Mouse (Mus musculus) MEL (cell line): ENCODE data around the gene Olfr1416. TPM values are rescaled to one million over a fixed set of nuclear protein-coding genes. Genes with fewer than 3 reads are reported as not detected.

Source experiments
- DNase-seq: peaks from one replicate; pipeline ENCODE4 v3.0.0; 2011; ENCODE audit warnings: low read depth, low spot score
- H3K27ac ChIP-seq: 2 replicates; pipeline ENCODE4 v1.5.1; 2012; ENCODE audit warnings: low read depth, mild to moderate bottlenecking, control low read depth, low read length, moderate library complexity; ENCODE audit not compliant: control insufficient read depth
- H3K27me3 ChIP-seq, 2 experiments: fragments of 150-350 bp in 1 of 2; sonication (generic) in 1 of 2; 2 replicates each; pipeline ENCODE4 v1.6.1; 2012; ENCODE audit warnings: low read length in 2 of 2, mild to moderate bottlenecking in 2 of 2, improper control_type of control experiment in 1 of 2, moderate library complexity in 1 of 2; ENCODE audit not compliant: insufficient read depth in 2 of 2, control insufficient read depth in 1 of 2
- H3K36me3 ChIP-seq, 2 experiments: 2 replicates each; pipeline ENCODE4 v1.6.1; 2012 to 2014; ENCODE audit warnings: low read length in 2 of 2, improper control_type of control experiment in 1 of 2, inconsistent platforms in 1 of 2, mild to moderate bottlenecking in 1 of 2; ENCODE audit not compliant: insufficient read depth in 2 of 2, control insufficient read depth in 1 of 2
- H3K4me1 ChIP-seq, 2 experiments: fragments of 150-350 bp in 1 of 2; sonication (generic) in 1 of 2; 2 replicates each; pipeline ENCODE4 v1.6.1; 2012; ENCODE audit warnings: low read length in 2 of 2, improper control_type of control experiment in 1 of 2, mild to moderate bottlenecking in 1 of 2; ENCODE audit not compliant: insufficient read depth in 2 of 2, control insufficient read depth in 1 of 2
- H3K4me3 ChIP-seq, 2 experiments: fragments of 150-350 bp in 1 of 2; sonication (generic) in 1 of 2; 2 replicates each; pipeline ENCODE4 v1.5.1; 2012; ENCODE audit warnings: low read depth in 2 of 2, low read length in 2 of 2, mild to moderate bottlenecking in 2 of 2, moderate library complexity in 2 of 2, control low read depth in 1 of 2, improper control_type of control experiment in 1 of 2; ENCODE audit not compliant: control insufficient read depth in 1 of 2, insufficient read depth in 1 of 2
- H3K79me2 ChIP-seq: 2 replicates; pipeline ENCODE4 v1.6.1; 2012; ENCODE audit warnings: mild to moderate bottlenecking, low read length, moderate library complexity; ENCODE audit not compliant: control insufficient read depth, poor library complexity, insufficient read depth
- H3K9ac ChIP-seq: 2 replicates; pipeline ENCODE4 v1.6.1; 2012; ENCODE audit warnings: low read depth, mild to moderate bottlenecking, control low read depth, low read length, moderate library complexity; ENCODE audit not compliant: control insufficient read depth, poor library complexity, severe bottlenecking
- H3K9me3 ChIP-seq: fragments of 150-350 bp; sonication (generic); replicated peaks from 2 replicates; pipeline ENCODE4 v1.6.1; 2012; ENCODE audit warnings: mild to moderate bottlenecking, low read length, improper control_type of control experiment, moderate library complexity; ENCODE audit not compliant: insufficient read depth
- BHLHE40 ChIP-seq: IDR thresholded peaks from 2 replicates; pipeline ENCODE4 v1.6.1; 2012; ENCODE audit warnings: low read depth, mild to moderate bottlenecking, inconsistent platforms, low read length, improper control_type of control experiment, borderline replicate concordance
- GABPA ChIP-seq: IDR thresholded peaks from 2 replicates; pipeline ENCODE4 v1.6.1; 2012; ENCODE audit warnings: low read depth, mild to moderate bottlenecking, inconsistent platforms, low read length, improper control_type of control experiment, moderate library complexity
- GATA1 ChIP-seq: IDR thresholded peaks from 2 replicates; pipeline ENCODE4 v1.6.1; 2011; ENCODE audit warnings: low read depth, low read length, improper control_type of control experiment
- HCFC1 ChIP-seq: IDR thresholded peaks from 2 replicates; pipeline ENCODE4 v1.6.1; 2012; ENCODE audit warnings: low read depth, mild to moderate bottlenecking, inconsistent platforms, low read length, improper control_type of control experiment, moderate library complexity
- KAT2A ChIP-seq: conservative IDR thresholded peaks from 2 replicates; pipeline ENCODE4 v1.6.1; 2012; ENCODE audit warnings: low read depth, low read length, improper control_type of control experiment, inconsistent platforms
- MEF2A ChIP-seq: IDR thresholded peaks from 2 replicates; pipeline ENCODE4 v1.6.1; 2014; ENCODE audit warnings: low read depth, mild to moderate bottlenecking, inconsistent platforms, low read length, improper control_type of control experiment; ENCODE audit not compliant: poor library complexity, insufficient replicate concordance, severe bottlenecking; ENCODE audit errors: extremely low read depth
- MYC ChIP-seq: IDR thresholded peaks from 2 replicates; pipeline ENCODE4 v1.6.1; 2011; ENCODE audit warnings: low read depth, mild to moderate bottlenecking, low read length, improper control_type of control experiment, moderate library complexity
- NELFE ChIP-seq: IDR thresholded peaks from 2 replicates; pipeline ENCODE4 v1.6.1; 2011; ENCODE audit warnings: low read depth, low read length, improper control_type of control experiment
- SMC3 ChIP-seq: IDR thresholded peaks from 2 replicates; pipeline ENCODE4 v1.6.1; 2011; ENCODE audit warnings: low read depth, low read length, improper control_type of control experiment
- TAL1 ChIP-seq: IDR thresholded peaks from 2 replicates; pipeline ENCODE4 v1.6.1; 2012; ENCODE audit warnings: mild to moderate bottlenecking, inconsistent platforms, low read length, moderate library complexity, mixed read lengths
- TBP ChIP-seq: IDR thresholded peaks from 2 replicates; pipeline ENCODE4 v1.8.0; 2011; ENCODE audit warnings: low read depth, low read length, improper control_type of control experiment
- TCF12 ChIP-seq: IDR thresholded peaks from 2 replicates; pipeline ENCODE4 v1.6.1; 2014; ENCODE audit warnings: low read depth, mild to moderate bottlenecking, inconsistent platforms, low read length, improper control_type of control experiment, moderate library complexity
- USF1 ChIP-seq: IDR thresholded peaks from 2 replicates; pipeline ENCODE4 v1.6.1; 2014; ENCODE audit warnings: low read depth, mild to moderate bottlenecking, inconsistent platforms, low read length, improper control_type of control experiment, moderate library complexity
- polyA plus RNA-seq, 2 experiments: library from polyadenylated mRNA; stranded (reverse) in 1 of 2; unstranded in 1 of 2; fragments of >175 nt in 1 of 2; fragments of >200 nt in 1 of 2; gene quantifications; 2 replicates each; pipeline versions ENCODE4 v1.2.1 to v1.2.4; 2012; ENCODE audit warnings: low replicate concordance in 2 of 2, low read depth in 1 of 2; ENCODE audit not compliant: insufficient read length in 2 of 2, insufficient read depth in 1 of 2, missing spikeins in 1 of 2
- total RNA-seq: library from RNA; depleted of rRNA; stranded (reverse); fragments of 300-350 nt; gene quantifications from 2 replicates; pipeline ENCODE4 v1.2.3, GENCODE M21; 2012

Gene Olfr1416
- total and polyA plus RNA-seq, 3 experiments = not detected

DNA sequence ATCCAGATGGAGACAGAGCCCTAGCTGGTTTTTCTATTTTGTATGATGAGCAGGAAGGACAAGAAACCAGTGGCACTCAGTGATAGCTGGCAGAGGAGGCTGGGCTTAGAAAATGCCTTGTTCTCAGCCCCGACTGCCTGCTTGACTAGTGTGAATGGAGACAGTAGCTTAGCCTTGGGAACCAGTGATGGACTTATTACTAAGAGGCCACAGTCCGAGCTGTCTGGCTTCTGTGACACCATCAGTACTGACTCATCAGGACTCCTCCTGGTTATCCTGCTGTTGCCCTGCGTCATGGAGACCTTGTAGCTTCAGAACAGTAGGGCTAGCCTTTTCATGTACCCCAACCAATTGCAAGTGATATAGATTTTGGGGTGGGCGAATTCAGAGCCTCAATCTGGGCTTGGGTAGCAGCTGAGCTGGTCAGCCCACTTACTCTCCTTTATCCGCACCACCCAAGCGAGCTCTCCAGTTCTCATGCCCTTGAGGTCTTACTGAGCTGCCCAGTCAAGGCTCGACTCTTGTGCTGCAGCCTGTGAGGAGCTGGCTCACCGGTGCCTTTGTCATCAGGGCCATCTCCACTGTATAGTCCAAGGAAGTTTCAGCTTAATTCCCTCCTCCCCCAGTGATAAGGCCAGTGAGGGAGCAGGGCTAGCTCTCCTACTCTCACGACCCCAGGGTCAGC lies 44.7 kb downstream of the Olfr1416 start (continued):
- no peak for TF ChIP-seq USF1

- no peak overlapping the region for H3K27ac ChIP-seq
- no peaks in the 10 kb centered on the region for H3K9me3 ChIP-seq
- no peaks in the 10 kb centered on the region for H3K79me2 ChIP-seq
- peaks cover 2 to 13% of the 10 kb centered on the region in 2 experiments; a peak in 3 of 4 replicates for H3K36me3 ChIP-seq
- no peak overlapping the region for H3K4me3 ChIP-seq
- TF ChIP-seq MYC (no peak), KAT2A (no peak), GABPA (no peak), TCF12 (no peak), TBP (no peak)
- no peak overlapping the region for H3K9ac ChIP-seq
- H3K27me3 ChIP-seq = no peaks in the 10 kb centered on the region
- H3K4me1 ChIP-seq = peaks cover 8 to 13% of the 10 kb centered on the region in 2 experiments
- DNase-seq = no peak
Measured at GRCm38 (mm10) chr1:92437678-92438271, 47.1 kb downstream of the Olfr1416 start.

DNA sequence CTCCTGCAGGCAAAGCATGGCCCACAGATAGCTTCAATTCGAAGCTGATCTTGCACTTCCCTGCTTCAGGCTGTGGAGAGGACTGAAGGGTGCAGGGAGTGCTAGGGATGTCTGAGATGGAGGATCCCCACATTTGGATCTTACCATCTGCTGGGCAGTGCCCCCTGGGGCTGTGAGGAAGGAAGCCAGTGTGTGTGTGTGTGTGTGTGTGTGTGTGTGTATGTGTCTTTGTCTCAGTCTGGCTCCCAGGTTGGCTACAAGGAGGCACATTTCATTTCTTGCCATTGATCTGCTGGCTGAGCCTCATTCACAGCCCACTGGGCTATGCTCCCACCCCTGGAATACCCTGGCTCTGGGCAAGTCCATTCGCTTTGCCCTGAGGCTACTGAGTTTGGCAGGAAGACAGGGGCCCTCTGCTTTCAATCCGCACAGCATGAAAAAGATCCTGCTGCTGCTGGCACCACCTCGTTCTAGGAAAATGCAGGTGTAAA lies 48.0 kb downstream of the Olfr1416 start:
- Histone ChIP-seq H3K27ac (no peak overlapping the region), H3K9ac (no peak overlapping the region), H3K36me3 (peaks cover 2 to 4% of the 10 kb centered on the region in 2 experiments; a peak in 3 of 4 replicates), H3K9me3 (no peaks in the 10 kb centered on the region)
- TF ChIP-seq TCF12 = no peak
- TF ChIP-seq, all 39 proteins: peak for 0
- DNase-seq = no peak
- H3K79me2 ChIP-seq = no peaks in the 10 kb centered on the region
- peaks cover under 1 to 5% of the 10 kb centered on the region in 2 experiments for H3K4me1 ChIP-seq
- H3K4me3 ChIP-seq = no peak overlapping the region
- no peaks in the 10 kb centered on the region for H3K27me3 ChIP-seq

DNA sequence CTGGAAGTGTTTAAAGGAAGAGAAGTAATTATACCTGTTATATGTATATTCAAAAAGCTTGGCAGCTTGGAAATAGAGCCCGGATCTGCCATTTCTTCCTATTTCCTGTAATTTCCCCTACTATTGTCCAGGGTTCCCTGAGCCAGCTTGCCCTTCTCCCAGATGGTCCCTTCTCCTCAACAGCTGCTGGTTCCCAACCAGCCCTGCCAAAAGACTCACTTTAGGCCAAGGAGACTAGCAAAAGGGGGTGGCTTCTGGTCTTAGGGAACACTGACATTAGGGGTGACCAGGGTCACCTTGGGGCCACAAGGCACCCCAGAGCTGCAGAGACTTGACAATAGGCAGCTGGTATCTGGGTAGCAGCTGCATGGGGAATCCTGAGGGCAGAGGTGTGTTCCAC lies 49.9 kb downstream of the Olfr1416 start:
- H3K79me2 ChIP-seq = no peaks in the 10 kb centered on the region
- DNase-seq = no peak
- no peak overlapping the region for H3K9ac ChIP-seq
- H3K27me3 ChIP-seq = no peaks in the 10 kb centered on the region
- no peaks in the 10 kb centered on the region; a peak in 1 of 4 replicates for H3K36me3 ChIP-seq
- no peak for TF ChIP-seq GATA1
- TF ChIP-seq SMC3 = no peak
- no peak for TF ChIP-seq HCFC1
- TF ChIP-seq TAL1 = no peak
- no peak for TF ChIP-seq NELFE
- no peak for TF ChIP-seq TCF12
- no peak for TF ChIP-seq BHLHE40
- no peak for TF ChIP-seq MEF2A
- H3K4me1 ChIP-seq = no peaks in the 10 kb centered on the region
- no peak overlapping the region for H3K27ac ChIP-seq
- H3K4me3 ChIP-seq = no peak overlapping the region
- H3K9me3 ChIP-seq = no peaks in the 10 kb centered on the region
